Mouse (Mus musculus) heart, adult 2 months (tissue): ENCODE results near the gene Grk2.

Experiments
- CTCF ChIP-seq: fragments of 200-600 bp; IDR thresholded peaks from 2 replicates; pipeline ENCODE4 v1.8.1; 2022; ENCODE audit warnings: antibody characterized with exemption, mild to moderate bottlenecking, moderate library complexity
- EP300 ChIP-seq: fragments of 200-500 bp; IDR thresholded peaks from 2 replicates; pipeline ENCODE4 v1.6.1; 2011; ENCODE audit warnings: low read depth, low read length, control low read depth; ENCODE audit not compliant: insufficient read depth
- POLR2A ChIP-seq: fragments of 200-500 bp; IDR thresholded peaks from 2 replicates; pipeline ENCODE4 v1.6.1; 2011; ENCODE audit warnings: mild to moderate bottlenecking, low read depth, low read length, control low read depth; ENCODE audit not compliant: insufficient read depth

GRCm38 (mm10) chr19:4309776-4310185 is 3.8 kb upstream of the Grk2 start:
- TF ChIP-seq POLR2A: no peak
- peak; percentile 80 for TF ChIP-seq CTCF
- peak; percentile 66; the same call in 1 of the 2 replicates for TF ChIP-seq EP300
